Mouse (Mus musculus) megakaryocyte, adult 5-6 weeks (primary cell): Measurements from ENCODE around the gene Tspan5. TPM values are rescaled to one million over a fixed set of nuclear protein-coding genes. Genes with fewer than 3 reads are reported as not detected.

Experiments
- ATAC-seq: 2 replicates; pipeline ENCODE4 v1.8.0; 2016; ENCODE audit warnings: mild to moderate bottlenecking, inconsistent platforms; ENCODE audit not compliant: poor library complexity, severe bottlenecking
- total RNA-seq, 2 experiments: library from RNA; stranded (forward) in 1 of 2; stranded (reverse) in 1 of 2; fragments of 153-499, 151-499 nt in 1 of 2; fragments of 221-1000, 200-1000 nt in 1 of 2; gene quantifications; 2 replicates each; pipeline versions ENCODE4 v1.2.3 to v1.2.4; 2015 to 2017

The Tspan5 gene
- total RNA-seq (2015) (24.4 TPM in 2 replicates), total RNA-seq (2017) (30.8 and 39.0 TPM in 2 replicates)

DNA sequence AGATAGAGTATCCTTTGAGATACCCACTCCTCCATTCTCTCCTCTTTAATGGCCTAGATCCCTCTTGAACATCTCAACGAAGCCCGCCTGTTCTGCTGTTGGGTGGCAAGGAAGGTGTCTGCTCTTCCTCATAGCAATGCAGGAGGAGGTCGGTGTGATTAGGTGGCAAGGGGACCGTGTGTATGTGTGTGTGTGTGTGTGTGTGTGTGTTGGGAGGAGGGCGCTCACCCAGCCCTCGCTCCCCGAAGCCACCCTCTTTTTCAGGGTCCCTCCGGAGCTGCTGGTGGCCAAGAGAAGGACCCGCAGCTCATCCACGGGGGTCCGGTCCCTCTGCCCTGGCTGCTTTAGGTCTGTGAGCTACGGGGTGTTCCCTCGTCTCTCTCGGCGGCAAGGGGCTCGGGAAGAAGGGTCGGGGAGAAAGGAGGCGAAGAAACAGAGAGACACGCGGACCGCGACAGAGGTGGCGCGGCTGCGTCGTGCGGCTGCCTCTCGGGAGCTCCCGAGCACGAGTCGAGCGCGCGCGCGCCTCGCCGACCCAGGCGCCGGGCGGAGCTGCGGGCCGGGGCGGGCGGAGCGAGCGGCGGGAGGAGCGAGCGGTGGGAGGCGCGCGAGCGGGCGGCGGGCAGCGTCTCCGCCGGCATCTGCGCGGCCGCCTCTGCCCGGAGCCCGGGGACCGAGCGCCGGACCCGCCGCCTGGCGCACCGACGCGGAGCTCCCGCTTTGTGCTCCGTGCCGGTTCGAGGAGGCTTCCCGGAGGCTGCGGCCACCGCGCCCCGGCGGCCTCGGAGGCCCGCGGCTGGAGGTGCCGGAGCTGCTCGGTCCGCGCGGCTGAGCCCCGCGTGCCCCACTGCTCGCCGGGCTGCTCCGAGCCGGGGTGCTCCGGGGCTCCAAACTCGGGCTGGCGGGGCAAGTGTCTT is at the start of gene Tspan5:
Tspan5 (plus strand) TSS at position 547 of the 917 bp plus-strand sequence.
- ATAC-seq: peak; percentile 68

DNA sequence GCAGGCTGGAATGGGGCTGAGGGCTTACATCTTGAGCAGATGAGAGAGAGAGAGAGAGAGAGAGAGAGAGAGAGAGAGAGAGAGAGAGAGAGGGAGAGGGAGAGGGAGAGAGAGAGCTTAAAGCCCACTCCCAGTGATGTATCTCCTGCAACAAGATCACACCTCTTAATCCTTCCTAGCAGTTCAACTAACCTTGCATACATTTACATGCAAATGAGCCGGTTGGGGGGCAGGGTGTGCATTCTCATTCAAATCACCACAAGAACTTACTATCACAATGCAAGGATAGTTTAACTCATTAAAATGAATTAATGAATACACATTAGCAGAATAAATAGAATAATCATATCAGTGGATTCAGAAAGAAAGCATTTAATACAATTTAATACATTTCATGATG is 49.7 kb upstream of the Tspan5 start:
- ATAC-seq: no peak

DNA sequence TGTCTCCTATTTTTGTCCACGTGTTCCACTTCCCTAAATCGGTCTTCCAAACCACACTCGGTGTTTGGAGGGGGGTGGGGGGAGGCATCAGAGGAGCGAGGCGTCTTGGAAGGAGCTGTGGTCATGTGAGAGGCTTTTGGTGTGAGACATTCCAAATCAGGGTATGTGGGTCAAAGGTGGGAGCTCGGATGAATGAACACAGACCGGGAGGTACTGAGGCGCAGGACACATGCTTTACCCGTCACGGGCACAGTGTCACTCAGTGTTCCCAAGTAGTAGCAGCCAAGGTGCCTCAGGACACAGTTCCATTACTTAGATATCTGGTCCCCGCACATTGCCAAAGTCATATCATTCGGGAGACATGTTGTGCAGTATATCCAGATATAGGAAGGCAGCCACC is 38.6 kb upstream of the Tspan5 start:
- ATAC-seq: no peak

DNA sequence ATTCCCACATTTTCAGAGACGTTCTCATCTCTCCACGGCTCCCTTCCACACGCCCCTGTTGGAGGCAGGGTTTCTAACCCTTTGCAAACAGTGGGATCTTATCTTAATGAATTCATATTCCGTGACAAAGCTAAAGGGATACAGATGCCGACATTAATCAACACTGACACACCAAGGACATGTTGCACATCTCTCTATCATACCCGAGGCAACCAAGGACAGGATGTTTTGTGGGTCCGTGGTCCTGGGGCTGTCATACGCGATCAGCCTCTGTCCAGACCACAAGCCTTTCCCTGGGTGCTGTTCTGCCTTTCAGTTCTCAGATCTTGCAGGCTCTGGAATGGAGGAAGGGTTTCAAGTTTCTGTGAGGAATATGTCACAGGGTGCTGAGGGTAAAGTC is 37.5 kb upstream of the Tspan5 start:
- no peak for ATAC-seq

DNA sequence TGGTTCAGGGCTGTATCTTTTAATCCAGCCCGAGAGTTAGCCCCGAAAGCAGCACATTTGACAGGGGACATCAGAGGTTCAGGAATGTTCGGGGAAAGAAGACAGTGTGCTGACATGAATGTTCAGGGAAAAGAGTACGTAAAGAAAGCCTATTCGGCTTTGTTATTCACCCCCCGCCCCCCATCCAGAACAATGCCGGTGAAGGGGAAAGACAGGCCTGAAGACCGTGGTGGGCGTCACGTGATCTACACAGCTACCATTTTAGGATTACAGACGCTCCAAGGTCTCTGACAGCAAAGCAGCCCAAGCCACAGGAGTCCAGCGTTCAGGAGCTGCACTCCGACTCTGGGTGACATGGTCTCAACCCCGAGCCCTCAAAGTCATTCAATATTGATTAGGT is 36.1 kb upstream of the Tspan5 start:
- ATAC-seq: no peak

DNA sequence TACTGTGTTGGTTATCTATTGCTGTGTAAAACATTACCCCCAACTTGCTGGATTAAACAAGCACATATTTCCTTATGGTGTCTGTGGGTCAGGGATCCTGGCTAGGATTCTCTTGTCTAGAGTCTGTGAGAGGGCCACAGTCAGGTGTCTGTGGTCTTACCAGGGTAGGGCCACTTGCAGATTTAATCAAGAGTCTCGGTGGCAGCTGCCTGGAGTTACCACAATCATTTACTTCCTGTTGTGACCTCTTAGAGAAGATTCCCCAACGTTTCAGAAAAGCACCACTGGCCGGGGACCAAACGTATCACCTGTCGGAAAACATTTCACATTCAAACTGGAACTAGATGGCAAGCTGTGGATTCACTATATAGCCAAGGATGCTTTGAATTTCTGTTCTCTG is 32.8 kb upstream of the Tspan5 start:
- ATAC-seq: 0 out of 2 replicates have a peak, but pooled peaks have one; percentile 35

DNA sequence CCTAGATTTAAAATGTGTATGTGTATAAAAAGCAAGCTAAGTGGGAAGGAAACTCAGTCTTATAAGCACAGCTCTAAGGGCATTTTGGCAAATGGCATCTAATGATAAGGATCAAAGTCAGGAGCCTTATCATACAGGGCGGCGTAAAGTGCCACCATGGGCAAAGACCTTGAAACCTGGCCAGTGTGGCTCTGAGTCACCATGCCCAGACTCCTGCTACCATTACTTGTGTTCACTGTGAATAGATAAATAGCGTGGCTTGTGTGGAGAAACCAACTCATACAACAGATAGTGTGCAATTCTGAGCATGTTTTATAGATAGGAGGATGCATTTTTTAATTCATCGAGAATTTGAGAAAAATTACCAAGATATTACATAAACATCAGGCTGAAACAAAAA is 30.0 kb upstream of the Tspan5 start:
- no peak for ATAC-seq

DNA sequence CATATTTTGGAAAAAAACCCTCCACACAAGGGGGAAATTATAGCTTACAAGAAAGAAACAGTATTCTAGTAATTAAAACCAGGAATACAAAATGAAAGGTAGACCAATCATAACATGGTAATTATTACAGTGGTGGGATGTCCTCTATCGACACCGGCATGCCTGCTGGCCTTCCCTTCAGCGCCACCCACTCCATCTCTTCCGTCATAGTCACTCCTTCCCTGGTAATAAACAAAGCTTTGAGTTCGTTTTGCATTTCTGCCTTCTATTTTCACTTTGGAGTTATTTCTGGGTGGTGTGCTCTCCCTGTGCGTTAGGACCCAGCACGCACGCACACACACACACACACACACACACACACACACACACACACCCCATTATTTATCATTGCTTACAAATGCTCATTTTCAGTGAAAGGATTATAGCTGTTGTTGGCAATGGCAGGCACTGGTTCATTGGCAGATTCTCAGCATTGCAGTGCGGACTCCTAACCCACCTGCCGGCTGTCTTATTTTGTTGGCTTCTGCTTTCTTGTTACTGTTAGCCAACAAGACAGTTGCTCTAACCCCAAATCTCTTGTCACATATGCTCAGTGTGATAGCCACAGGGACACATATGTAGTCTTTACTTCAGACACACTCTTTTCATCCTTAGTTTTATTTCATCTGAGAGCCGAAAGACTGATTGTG is 29.4 kb upstream of the Tspan5 start:
- ATAC-seq: no peak

DNA sequence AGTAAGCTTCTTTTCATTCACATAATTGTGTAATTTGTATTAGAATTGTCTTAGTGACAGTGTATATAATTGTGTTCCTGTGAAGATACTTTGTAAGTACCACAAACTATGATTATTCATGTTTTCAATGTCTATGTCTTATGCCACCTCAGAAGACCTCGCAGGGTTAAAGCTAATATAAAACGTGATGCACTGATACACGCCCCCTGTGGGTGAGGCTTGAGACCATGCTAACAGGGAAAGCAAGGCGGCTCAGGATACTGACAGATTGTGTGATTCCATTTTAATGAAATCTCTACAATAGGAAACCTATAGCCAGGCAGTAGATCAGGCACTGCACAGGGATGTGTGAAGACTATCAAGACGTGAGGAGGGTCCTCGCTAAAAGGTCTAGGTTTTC is 28.9 kb upstream of the Tspan5 start:
- no peak for ATAC-seq

DNA sequence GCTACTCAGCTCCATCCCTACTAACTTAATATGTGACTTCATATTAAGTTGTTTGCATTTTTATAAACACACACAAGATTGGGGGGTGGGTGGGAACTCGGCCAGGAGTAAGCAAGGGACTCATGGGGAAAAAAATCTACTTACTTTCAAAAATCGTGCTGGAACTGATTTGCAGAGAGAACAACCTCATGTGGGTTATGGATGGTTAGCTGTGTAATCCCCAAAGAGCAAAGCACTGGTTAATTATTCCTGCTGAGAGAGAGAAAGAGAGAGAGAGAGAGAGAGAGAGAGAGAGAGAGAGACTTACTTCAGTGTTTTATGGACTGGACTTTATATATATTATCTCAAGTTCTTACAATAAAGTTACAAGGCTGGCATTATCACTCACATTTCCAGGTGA is 27.2 kb upstream of the Tspan5 start:
- no peak for ATAC-seq

DNA sequence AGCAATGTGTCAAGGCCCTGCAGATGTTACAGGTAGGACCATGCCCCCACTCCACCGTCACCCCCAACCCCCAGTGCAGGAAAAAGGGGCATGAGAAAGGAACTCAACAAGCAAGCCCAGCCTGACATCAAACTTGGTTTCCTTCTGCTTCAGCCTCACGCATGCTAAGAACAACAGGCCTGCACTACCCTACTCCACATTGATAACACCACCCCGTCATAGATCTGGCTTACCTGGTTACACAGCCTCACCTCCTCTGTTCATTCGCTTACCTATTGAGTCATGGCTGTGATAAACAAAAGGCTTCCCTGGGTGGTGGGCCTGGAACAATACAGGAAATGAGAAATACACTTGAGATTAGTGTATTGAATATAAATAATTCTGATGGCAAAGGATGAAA is 26.8 kb upstream of the Tspan5 start:
- ATAC-seq: no peak

DNA sequence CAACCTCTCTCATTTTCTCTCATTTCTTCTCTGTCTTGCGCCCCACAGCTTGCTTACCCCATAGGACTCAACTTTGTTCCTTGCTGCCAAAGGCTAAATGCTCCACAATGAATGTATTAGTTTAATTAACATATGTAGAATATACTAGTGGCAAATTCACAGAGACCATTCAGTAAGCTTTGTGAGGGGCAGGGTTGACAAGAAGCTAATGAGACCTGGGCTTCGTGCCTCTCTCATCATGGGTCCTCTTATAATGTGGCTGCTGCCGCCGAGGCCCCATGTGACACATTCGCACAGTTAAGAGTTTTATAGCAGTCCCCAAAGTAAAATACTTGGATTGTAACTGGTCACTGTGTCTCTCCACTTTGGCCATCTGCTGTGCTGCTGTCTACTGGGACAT is 25.0 kb upstream of the Tspan5 start:
- ATAC-seq: no peak

DNA sequence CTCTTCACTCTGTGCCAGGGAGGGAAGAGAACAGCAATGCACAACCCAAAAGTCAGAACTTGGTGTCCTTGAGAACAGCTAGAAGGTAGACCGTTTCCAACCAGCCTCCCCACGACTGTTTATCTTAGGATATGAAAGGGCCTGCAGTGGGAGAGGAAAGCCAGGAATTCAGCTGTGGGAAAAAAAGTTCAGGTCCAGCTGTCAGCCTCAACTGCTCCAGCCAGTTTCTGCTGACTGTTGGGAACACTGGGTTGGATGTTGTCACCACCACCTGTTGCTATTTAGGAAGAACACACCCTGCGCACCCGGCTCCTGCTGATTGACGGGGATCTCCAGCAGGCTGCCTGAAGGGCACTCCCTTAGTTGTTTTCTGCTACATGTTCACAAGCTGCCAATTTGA is 19.8 kb upstream of the Tspan5 start:
- ATAC-seq: no peak

DNA sequence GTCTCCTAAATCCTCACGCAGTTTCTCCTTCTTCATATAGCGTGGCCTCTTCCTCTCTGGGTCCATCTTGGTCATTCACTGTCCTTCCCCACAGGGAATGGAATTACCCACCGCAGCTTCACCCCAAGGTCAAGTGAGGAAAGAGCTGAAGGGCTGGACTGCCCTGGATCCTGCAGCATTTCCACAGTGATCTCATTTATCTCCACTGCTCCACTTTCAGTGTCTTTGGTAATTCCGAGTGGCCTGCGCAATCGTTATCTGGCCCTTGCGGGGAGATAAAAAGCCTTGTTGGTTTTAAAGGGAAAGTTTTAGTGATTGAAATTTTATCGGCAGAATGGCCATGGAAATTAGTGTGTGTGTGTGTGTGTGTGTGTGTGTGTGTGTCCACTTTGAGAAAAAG is 14.4 kb upstream of the Tspan5 start:
- no peak for ATAC-seq

DNA sequence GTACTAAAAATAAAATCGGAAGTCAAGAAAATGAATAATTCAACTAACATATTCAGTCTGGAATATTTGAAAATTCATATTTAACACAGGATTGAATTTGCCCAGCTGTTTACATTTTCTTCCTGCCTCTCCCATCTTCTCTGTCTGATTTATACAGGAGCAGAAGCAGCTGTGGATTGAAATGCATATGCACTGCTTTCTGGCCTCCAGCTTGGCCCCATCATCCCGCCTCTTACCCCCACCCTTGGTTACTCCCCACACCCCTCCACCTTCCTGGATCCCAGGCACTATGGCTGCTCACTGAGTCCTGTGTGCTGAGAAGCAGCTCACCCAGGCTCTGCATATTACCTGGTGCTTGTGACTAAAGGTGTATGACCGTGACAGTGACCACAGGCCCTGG is 13.2 kb upstream of the Tspan5 start:
- no peak for ATAC-seq

DNA sequence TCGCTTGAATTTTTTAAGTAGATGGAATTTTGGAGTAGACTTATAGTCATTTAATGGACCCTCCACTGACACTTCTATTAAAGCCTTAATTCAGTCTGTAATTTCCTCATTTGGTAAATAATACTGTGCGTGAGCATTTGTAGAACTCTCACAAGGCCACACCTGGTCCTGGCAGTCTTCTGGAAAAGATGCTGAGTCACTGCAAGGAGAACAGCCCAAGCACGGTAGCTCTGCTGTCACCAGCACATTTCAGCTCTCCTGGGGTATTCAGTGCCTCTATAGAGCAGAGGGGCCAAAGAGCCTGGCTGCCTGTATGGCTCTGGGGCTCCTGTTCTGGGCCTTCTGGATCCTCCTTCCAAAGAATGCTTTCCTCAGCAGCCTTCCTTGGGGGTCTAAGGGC is 11.2 kb upstream of the Tspan5 start:
- 0 out of 2 replicates have a peak, but pooled peaks have one; percentile 40 for ATAC-seq

DNA sequence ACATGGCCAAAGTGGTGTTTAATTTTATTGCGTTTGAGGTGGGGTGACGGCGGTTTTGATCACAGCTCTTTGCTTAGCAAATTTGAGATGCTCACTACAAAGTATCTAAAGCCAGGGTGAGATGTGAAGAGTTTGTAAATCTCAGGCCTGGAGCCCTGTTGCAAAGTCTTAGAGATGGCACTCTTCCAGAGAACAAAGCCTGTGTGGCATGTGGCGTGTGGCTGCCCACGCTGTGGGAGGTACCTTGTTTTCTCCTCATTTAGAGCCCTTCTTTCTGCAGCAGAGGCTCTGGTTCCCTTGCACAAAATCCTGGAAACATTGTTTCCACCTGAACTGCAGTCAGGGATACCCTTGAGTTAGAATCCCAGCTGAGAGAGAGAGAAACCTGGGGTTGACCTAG is 6.2 kb upstream of the Tspan5 start:
- ATAC-seq: no peak

DNA sequence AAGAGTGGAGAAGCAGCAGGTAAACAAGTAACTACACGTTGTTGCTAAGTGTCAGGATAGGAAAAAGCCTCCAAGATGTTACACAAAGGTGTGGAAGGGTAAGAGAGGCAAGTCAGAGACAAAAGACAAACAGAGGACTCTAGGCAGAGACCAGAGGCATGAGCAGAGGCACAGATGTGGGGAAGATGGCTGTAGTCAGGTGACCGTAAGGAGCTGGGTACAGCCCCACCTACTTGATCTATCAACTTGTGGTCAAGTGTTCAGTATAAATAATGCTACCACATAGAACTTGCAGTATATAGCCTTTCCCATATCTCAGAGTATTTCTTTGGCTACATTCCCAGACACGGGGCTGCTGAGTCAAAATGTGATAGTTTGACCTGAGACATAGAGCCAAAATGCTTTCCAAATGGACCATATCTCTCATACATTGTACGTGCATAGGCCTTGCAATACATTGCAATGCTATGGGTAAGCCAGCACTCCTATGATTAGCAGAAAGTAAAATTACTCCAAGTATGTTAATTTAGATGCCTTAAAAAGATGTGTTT is 2.8 kb upstream of the Tspan5 start:
- ATAC-seq: no peak

DNA sequence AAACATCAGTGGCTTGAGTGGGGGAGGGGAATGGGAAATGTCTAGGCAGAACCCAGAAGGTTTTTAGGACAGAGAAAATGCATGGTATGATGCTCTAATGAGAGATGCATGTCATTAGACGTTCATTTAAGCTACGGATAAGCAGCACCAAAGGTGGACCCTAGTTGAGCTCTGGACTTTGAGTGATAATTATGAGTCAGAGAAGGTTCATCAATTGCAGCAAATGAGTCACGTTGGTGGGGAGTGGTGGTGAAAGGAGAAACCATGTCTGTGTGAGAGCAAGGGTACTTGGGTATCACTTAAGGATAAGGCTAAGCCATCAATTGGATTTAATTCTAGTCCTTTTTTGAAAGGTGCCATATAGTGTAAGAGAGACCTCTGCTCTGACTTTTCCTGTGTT is 1.7 kb upstream of the Tspan5 start:
- no peak for ATAC-seq

DNA sequence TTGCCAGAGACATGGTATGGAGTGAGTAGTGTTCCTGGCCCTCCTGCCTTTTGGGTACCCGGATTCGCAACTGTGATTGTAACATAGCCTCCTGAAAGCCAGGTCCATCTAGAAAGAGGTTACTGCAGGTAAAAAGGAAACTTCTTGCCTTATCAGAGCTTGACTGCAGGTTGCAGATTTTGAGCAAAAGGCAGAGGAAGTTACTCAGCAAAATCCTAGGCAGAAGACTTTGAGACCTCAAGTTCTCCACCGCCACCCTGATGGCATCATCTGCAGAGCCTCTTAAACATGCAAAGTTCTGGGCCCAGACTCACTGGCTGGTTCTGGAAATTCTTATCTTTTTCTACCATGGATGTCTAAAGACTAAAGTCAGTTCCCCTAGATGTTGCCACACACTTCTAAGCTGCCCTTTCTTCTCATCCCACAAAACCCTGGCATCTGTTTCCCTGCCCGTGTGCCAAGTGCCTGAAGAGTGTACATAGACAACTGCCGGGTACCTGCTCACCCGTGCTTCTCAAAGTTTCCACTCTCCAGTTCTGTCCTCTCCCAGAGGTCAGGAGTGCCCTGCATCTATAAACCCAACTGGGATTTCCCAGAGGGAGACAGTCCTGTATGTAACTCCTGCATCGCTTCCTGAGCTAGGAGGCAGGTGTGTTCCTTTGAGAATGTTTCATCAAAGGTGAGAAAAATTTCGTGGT is 1.0 kb upstream of the Tspan5 start:
- ATAC-seq: peak; percentile 40

DNA sequence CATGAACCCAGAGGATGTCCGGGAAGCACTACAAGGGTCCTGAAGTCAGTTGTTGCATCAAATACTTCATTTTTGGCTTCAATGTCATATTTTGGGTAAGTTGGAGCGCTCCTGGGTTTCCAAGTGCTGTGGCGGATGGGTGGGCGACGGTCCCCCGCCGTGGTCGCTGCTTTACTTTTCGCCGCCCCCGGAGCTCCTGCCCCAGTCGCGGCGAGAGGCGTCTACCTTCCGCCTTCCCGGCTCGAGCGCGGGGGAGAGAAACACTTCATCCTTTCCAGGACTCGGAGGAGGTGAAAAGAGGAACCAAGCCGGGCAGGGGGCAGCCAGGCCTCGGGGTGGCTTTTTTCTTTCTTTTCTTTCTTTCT is 553 bp downstream of the Tspan5 start:
- ATAC-seq: peak; percentile 54
